Mouse (Mus musculus) heart, embryonic 14.5 days (tissue): Measurements from ENCODE around the gene Mospd3. TPM values are rescaled to one million over a fixed set of nuclear protein-coding genes. Genes with fewer than 3 reads are reported as not detected.

Experiments
- ATAC-seq: fragments of 200-750 bp; cut with Nextera tagmentation; 2 replicates; pipeline ENCODE4 v1.8.0; 2017; ENCODE audit warnings: low read depth, moderate TSS enrichment; ENCODE audit not compliant: insufficient number of reproducible peaks, insufficient read depth, low FRiP score
- H3K27ac ChIP-seq, 2 experiments: fragments of 200-500 bp in 1 of 2; fragments of 300-500 bp in 1 of 2; sonication (generic) in 1 of 2; replicated peaks in 1 of 2; 2 replicates each; pipeline ENCODE4 v1.5.1; 2012 to 2014; ENCODE audit warnings: low read depth in 2 of 2, low read length in 2 of 2, control low read depth in 1 of 2, mild to moderate bottlenecking in 1 of 2, mixed read lengths in 1 of 2; ENCODE audit not compliant: control insufficient read depth in 1 of 2, insufficient read depth in 1 of 2
- H3K27me3 ChIP-seq: fragments of 300-500 bp; sonication (generic); 2 replicates; pipeline ENCODE4 v1.6.1; 2014; ENCODE audit warnings: mild to moderate bottlenecking, low read length, control low read depth; ENCODE audit not compliant: control insufficient read depth, insufficient read depth
- H3K36me3 ChIP-seq: fragments of 300-500 bp; sonication (generic); 2 replicates; pipeline ENCODE4 v1.6.1; 2014; ENCODE audit warnings: mild to moderate bottlenecking, control low read depth, low read length, mixed read lengths; ENCODE audit not compliant: control insufficient read depth, insufficient read depth
- H3K4me1 ChIP-seq, 2 experiments: fragments of 200-500 bp in 1 of 2; fragments of 300-500 bp in 1 of 2; sonication (generic) in 1 of 2; 2 replicates each; pipeline ENCODE4 v1.6.1; 2012 to 2014; ENCODE audit warnings: low read length in 2 of 2, control low read depth in 1 of 2, mixed read lengths in 1 of 2; ENCODE audit not compliant: control insufficient read depth in 2 of 2, insufficient read depth in 2 of 2
- H3K4me2 ChIP-seq: fragments of 300-500 bp; sonication (generic); 2 replicates; pipeline ENCODE4 v1.6.1; 2014; ENCODE audit warnings: mild to moderate bottlenecking, low read length
- H3K4me3 ChIP-seq, 2 experiments: fragments of 200-500 bp in 1 of 2; fragments of 300-500 bp in 1 of 2; sonication (generic) in 1 of 2; 2 replicates each; pipeline ENCODE4 v1.5.1; 2012 to 2014; ENCODE audit warnings: low read length in 2 of 2, mild to moderate bottlenecking in 2 of 2, control low read depth in 1 of 2, low read depth in 1 of 2, moderate library complexity in 1 of 2; ENCODE audit not compliant: control insufficient read depth in 1 of 2, insufficient read depth in 1 of 2
- H3K9ac ChIP-seq: fragments of 300-500 bp; sonication (generic); 2 replicates; pipeline ENCODE4 v1.6.1; 2014; ENCODE audit warnings: mild to moderate bottlenecking, low read length
- H3K9me3 ChIP-seq: fragments of 300-500 bp; sonication (generic); 2 replicates; pipeline ENCODE4 v1.6.1; 2016; ENCODE audit warnings: low read length, control low read depth; ENCODE audit not compliant: control insufficient read depth
- WGBS: fragments of 180-500 bp; shearing (Covaris S2); extraction: QIAGEN DNeasy Blood & Tissue Kit; methylation state at CpG from one replicate; pipeline ENCODE4 v1.1.7; 2014; 5-methylcytosine and 5-hydroxymethylcytosine counted together
- polyA plus RNA-seq: library from polyadenylated mRNA; unstranded; fragments of >200 nt; fragmentation: Nextera tagmentation; extraction: Ambion mirVana; gene quantifications from 2 replicates; pipeline ENCODE4 v1.2.1, GENCODE M21; 2014

The Mospd3 gene
- polyA plus RNA-seq, 1 experiment from 2014 or later = 22.7 TPM

GRCm38 (mm10) chr5:137565744-137566143, 35.1 kb downstream of the Mospd3 start:
- no peak overlapping the region for H3K4me3 ChIP-seq
- no peak overlapping the region for H3K27ac ChIP-seq
- no peak overlapping the region for H3K4me2 ChIP-seq
- no peak for ATAC-seq
- WGBS = 76% methylated on average over 6 of the region's 6 CpGs
- H3K9me3 ChIP-seq = no peaks in the 10 kb centered on the region
- no peaks in the 10 kb centered on the region for H3K27me3 ChIP-seq
- H3K9ac ChIP-seq = no peak overlapping the region
- no peaks in the 10 kb centered on the region for H3K4me1 ChIP-seq
- no peaks in the 10 kb centered on the region for H3K36me3 ChIP-seq

GRCm38 (mm10) chr5:137562965-137563364, 37.9 kb downstream of the Mospd3 start:
- Histone ChIP-seq H3K9ac (no peak overlapping the region), H3K27me3 (peaks cover 7% of the 10 kb centered on the region; the same call in 1 of the 2 replicates), H3K4me2 (no peak overlapping the region), H3K27ac (no peak overlapping the region), H3K36me3 (no peaks in the 10 kb centered on the region), H3K9me3 (no peaks in the 10 kb centered on the region), H3K4me1 (no peaks in the 10 kb centered on the region), H3K4me3 (no peak overlapping the region)
- ATAC-seq = no peak
- 55% methylated on average over 10 of the region's 10 CpGs for WGBS

- WGBS = 59% methylated on average over 6 of the region's 6 CpGs
- Histone ChIP-seq H3K36me3 (no peaks in the 10 kb centered on the region), H3K27me3 (peaks cover 7% of the 10 kb centered on the region; the same call in 1 of the 2 replicates), H3K27ac (no peak overlapping the region), H3K4me1 (no peaks in the 10 kb centered on the region), H3K4me3 (no peak overlapping the region), H3K9ac (no peak overlapping the region), H3K9me3 (no peaks in the 10 kb centered on the region), H3K4me2 (no peak overlapping the region)
- ATAC-seq = no peak
These were observed 39.3 kb downstream of the Mospd3 start for GRCm38 (mm10) chr5:137561556-137561955.

- Histone ChIP-seq H3K36me3 (no peaks in the 10 kb centered on the region), H3K4me3 (no peak overlapping the region), H3K4me1 (no peaks in the 10 kb centered on the region; a peak in 1 of 4 replicates), H3K4me2 (no peak overlapping the region), H3K9me3 (0 out of 2 replicates have a peak, but pooled peaks cover 4% of the 10 kb centered on the region), H3K9ac (no peak overlapping the region), H3K27ac (no peak overlapping the region), H3K27me3 (peaks cover 23% of the 10 kb centered on the region)
- 43% methylated on average over 11 of the region's 11 CpGs for WGBS
- no peak for ATAC-seq
These were observed 47.0 kb downstream of the Mospd3 start for GRCm38 (mm10) chr5:137553898-137554297.

- H3K9ac ChIP-seq = no peak within 1 kb of the TSS
- H3K4me3 ChIP-seq = no peak within 1 kb of the TSS
- H3K27me3 ChIP-seq = peaks cover 23% of the 10 kb centered on the region
- no peaks in the 10 kb centered on the region; a peak in 1 of 4 replicates for H3K4me1 ChIP-seq
- no peak within 1 kb of the TSS for H3K27ac ChIP-seq
- ATAC-seq = peak; percentile 59; the same call in 1 of the 2 replicates
- 0 out of 2 replicates have a peak, but pooled peaks cover 4% of the 10 kb centered on the region for H3K9me3 ChIP-seq
- peak within 1 kb of the TSS; percentile 28 for H3K4me2 ChIP-seq
- WGBS = 1% methylated on average over 37 of the region's 37 CpGs
- no peaks in the 10 kb centered on the region for H3K36me3 ChIP-seq
These were observed 47.4 kb downstream of the Mospd3 start, which contains the start of gene Actl6b for GRCm38 (mm10) chr5:137553411-137553837. Gene Actl6b (plus strand): TSS chr5:137553517.

GRCm38 (mm10) chr5:137553000-137553399, 47.9 kb downstream of the Mospd3 start:
- H3K27me3 ChIP-seq = peaks cover 23% of the 10 kb centered on the region
- H3K9ac ChIP-seq = no peak overlapping the region
- 0 out of 2 replicates have a peak, but pooled peaks cover 4% of the 10 kb centered on the region for H3K9me3 ChIP-seq
- H3K4me2 ChIP-seq = peak overlapping the region; percentile 28
- H3K36me3 ChIP-seq = no peaks in the 10 kb centered on the region
- H3K4me1 ChIP-seq = no peaks in the 10 kb centered on the region; a peak in 1 of 4 replicates
- 26% methylated on average over 6 of the region's 6 CpGs for WGBS
- no peak overlapping the region for H3K27ac ChIP-seq
- ATAC-seq = no peak
- no peak overlapping the region for H3K4me3 ChIP-seq

- Histone ChIP-seq H3K27ac (no peak overlapping the region), H3K4me1 (no peaks in the 10 kb centered on the region; a peak in 1 of 4 replicates), H3K36me3 (no peaks in the 10 kb centered on the region), H3K9ac (no peak overlapping the region), H3K27me3 (peaks cover 23% of the 10 kb centered on the region), H3K9me3 (0 out of 2 replicates have a peak, but pooled peaks cover 4% of the 10 kb centered on the region), H3K4me2 (no peak overlapping the region), H3K4me3 (no peak overlapping the region)
- ATAC-seq = no peak
- 75% methylated on average over 5 of the region's 5 CpGs for WGBS
These were observed 49.7 kb downstream of the Mospd3 start for GRCm38 (mm10) chr5:137551119-137551518.

GRCm38 (mm10) chr5:137549840-137550239, 51.0 kb downstream of the Mospd3 start:
- Histone ChIP-seq H3K9me3 (no peaks in the 10 kb centered on the region), H3K36me3 (no peaks in the 10 kb centered on the region), H3K9ac (no peak overlapping the region), H3K27me3 (peaks cover 18% of the 10 kb centered on the region), H3K4me1 (no peaks in the 10 kb centered on the region; a peak in 1 of 4 replicates), H3K27ac (no peak overlapping the region), H3K4me3 (no peak overlapping the region), H3K4me2 (no peak overlapping the region)
- 77% methylated on average over 2 of the region's 2 CpGs for WGBS
- no peak for ATAC-seq
